Mouse (Mus musculus): ENCODE results near the gene Rnps1. TPM values are rescaled to one million over a fixed set of nuclear protein-coding genes. Genes with fewer than 3 reads are reported as not detected.
A peak's percentile ranks its signal among the peaks of the same experiment; 100 is the strongest.

Gene Rnps1
- polyA plus RNA-seq, 1 experiment from 2014 or later = 215 TPM

GRCm38 (mm10) chr17:24473612-24474275 lies 59.4 kb downstream of the Rnps1 start, which contains the start of gene Bricd5:
Bricd5 (plus strand) TSS chr17:24473884.
- Histone ChIP-seq H3K4me2 (ENCODE audit: low read depth, low read length) (peak within 1 kb of the TSS; percentile 89), H3K36me3 (ENCODE audit: control insufficient read depth, insufficient read depth) (peaks cover 28% of the 10 kb centered on the region), H3K27me3 (ENCODE audit: control insufficient read depth, insufficient read depth, low read length) (no peaks in the 10 kb centered on the region), H3K4me1 (ENCODE audit: control insufficient read depth, insufficient read depth, low read length) (peaks cover 22% of the 10 kb centered on the region), H3K4me3 (ENCODE audit: low read length) (no peak within 1 kb of the TSS; the same call in 1 of the 2 replicates), H3K27ac (ENCODE audit: low read length) (no peak within 1 kb of the TSS), H3K9me3 (replicated peaks; ENCODE audit: control insufficient read depth, low read length) (no peaks in the 10 kb centered on the region), H3K9ac (ENCODE audit: low read length) (no peak within 1 kb of the TSS)
- 62% methylated on average over 6 of the region's 6 CpGs for WGBS
- ATAC-seq (replicated peaks; ENCODE audit: extremely low read depth, insufficient read depth, low FRiP score) = no peak

DNA sequence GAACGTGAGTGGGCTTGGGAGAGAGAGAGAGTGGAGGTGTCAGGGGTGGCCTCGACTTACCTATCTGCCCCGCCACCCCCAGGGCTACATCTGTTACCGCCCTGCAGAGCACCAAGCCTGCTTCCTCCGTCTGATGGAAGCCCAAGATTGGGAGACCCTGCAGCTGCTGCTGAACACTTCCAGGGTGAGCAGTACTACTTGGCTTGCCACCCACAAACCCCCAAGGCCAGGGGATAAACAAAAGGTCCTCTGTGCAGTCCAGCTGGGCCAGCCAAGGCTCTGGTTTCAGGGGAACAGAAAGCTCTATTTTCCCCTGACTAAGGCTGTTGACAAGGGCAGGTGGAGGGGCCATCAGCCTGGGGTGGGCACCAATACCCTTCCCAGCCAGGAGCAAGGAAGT lies 60.2 kb downstream of the Rnps1 start:
- no peak overlapping the region for H3K27ac ChIP-seq (ENCODE audit: low read length)
- H3K4me3 ChIP-seq (ENCODE audit: low read length) = no peak overlapping the region
- WGBS = 80% methylated on average over 5 of the region's 5 CpGs
- H3K9me3 ChIP-seq (replicated peaks; ENCODE audit: control insufficient read depth, low read length) = no peaks in the 10 kb centered on the region
- H3K4me1 ChIP-seq (ENCODE audit: control insufficient read depth, insufficient read depth, low read length) = peaks cover 22% of the 10 kb centered on the region
- H3K9ac ChIP-seq (ENCODE audit: low read length) = no peak overlapping the region
- ATAC-seq (replicated peaks; ENCODE audit: extremely low read depth, insufficient read depth, low FRiP score) = no peak
- H3K27me3 ChIP-seq (ENCODE audit: control insufficient read depth, insufficient read depth, low read length) = no peaks in the 10 kb centered on the region
- H3K36me3 ChIP-seq (ENCODE audit: control insufficient read depth, insufficient read depth) = peaks cover 28% of the 10 kb centered on the region
- H3K4me2 ChIP-seq (ENCODE audit: low read depth, low read length) = no peak overlapping the region

Other genes with a start within 250 kb of the Rnps1 start
- 522 and 538 TPM in 2 replicates for gene Atp6v0c, start 244.9 kb upstream of the Rnps1 start, polyA plus RNA-seq (2015; fragmentation: Nextera tagmentation; extraction: Ambion mirVana)
- 3.7 and 4.3 TPM in 2 replicates for gene Tbc1d24, start 209.0 kb upstream of the Rnps1 start, polyA plus RNA-seq (2015; fragmentation: Nextera tagmentation; extraction: Ambion mirVana)
- 1.3 and 1.6 TPM in 2 replicates for gene Ntn3, start 205.0 kb upstream of the Rnps1 start, polyA plus RNA-seq (2015; fragmentation: Nextera tagmentation; extraction: Ambion mirVana)
- 4.2 and 5.7 TPM in 2 replicates for gene Tedc2, start 193.7 kb upstream of the Rnps1 start, polyA plus RNA-seq (2015; fragmentation: Nextera tagmentation; extraction: Ambion mirVana)
- 37.0 and 43.2 TPM in 2 replicates for gene Ccnf, start 163.1 kb upstream of the Rnps1 start, polyA plus RNA-seq (2015; fragmentation: Nextera tagmentation; extraction: Ambion mirVana)
- not detected in 2 replicates for gene Abca17, start 63.5 kb upstream of the Rnps1 start, polyA plus RNA-seq (2015; fragmentation: Nextera tagmentation; extraction: Ambion mirVana)
- 6.8 and 9.8 TPM in 2 replicates for gene Abca3, start 62.6 kb upstream of the Rnps1 start, polyA plus RNA-seq (2015; fragmentation: Nextera tagmentation; extraction: Ambion mirVana)
- gene Eci1, start 12.1 kb downstream of the Rnps1 start, polyA plus RNA-seq (2015; fragmentation: Nextera tagmentation; extraction: Ambion mirVana) = 333 and 371 TPM in 2 replicates
- gene Dnase1l2, start 28.5 kb downstream of the Rnps1 start, polyA plus RNA-seq (2015; fragmentation: Nextera tagmentation; extraction: Ambion mirVana) = 1.5 and 2.1 TPM in 2 replicates
- gene E4f1, start 55.7 kb downstream of the Rnps1 start, polyA plus RNA-seq (2015; fragmentation: Nextera tagmentation; extraction: Ambion mirVana) = 27.7 and 28.8 TPM in 2 replicates
- gene Pgp, start 55.8 kb downstream of the Rnps1 start, polyA plus RNA-seq (2015; fragmentation: Nextera tagmentation; extraction: Ambion mirVana) = 71.1 and 76.0 TPM in 2 replicates
- gene Bricd5, start 59.3 kb downstream of the Rnps1 start, polyA plus RNA-seq (2015; fragmentation: Nextera tagmentation; extraction: Ambion mirVana) = 0.21 and 0.25 TPM in 2 replicates
- gene Mlst8, start 64.5 kb downstream of the Rnps1 start, polyA plus RNA-seq (2015; fragmentation: Nextera tagmentation; extraction: Ambion mirVana) = 18.7 and 19.5 TPM in 2 replicates
- gene Caskin1, start 74.0 kb downstream of the Rnps1 start, polyA plus RNA-seq (2015; fragmentation: Nextera tagmentation; extraction: Ambion mirVana) = 0.24 and 0.52 TPM in 2 replicates
- 77.6 and 80.7 TPM in 2 replicates for gene Traf7, start 113.4 kb downstream of the Rnps1 start, polyA plus RNA-seq (2015; fragmentation: Nextera tagmentation; extraction: Ambion mirVana)
- 0.87 and 0.92 TPM in 2 replicates for gene Rab26, start 119.6 kb downstream of the Rnps1 start, polyA plus RNA-seq (2015; fragmentation: Nextera tagmentation; extraction: Ambion mirVana)
- gene Pkd1, start 135.3 kb downstream of the Rnps1 start, polyA plus RNA-seq (2015; fragmentation: Nextera tagmentation; extraction: Ambion mirVana) = 17.6 and 18.4 TPM in 2 replicates
- 48.1 and 53.3 TPM in 2 replicates for gene Tsc2, start 218.1 kb downstream of the Rnps1 start, polyA plus RNA-seq (2015; fragmentation: Nextera tagmentation; extraction: Ambion mirVana)
- 11.2 and 12.7 TPM in 2 replicates for gene Nthl1, start 218.1 kb downstream of the Rnps1 start, polyA plus RNA-seq (2015; fragmentation: Nextera tagmentation; extraction: Ambion mirVana)
- gene Slc9a3r2, start 235.8 kb downstream of the Rnps1 start, polyA plus RNA-seq (2015; fragmentation: Nextera tagmentation; extraction: Ambion mirVana) = 50.8 and 63.9 TPM in 2 replicates
- gene Npw, start 243.9 kb downstream of the Rnps1 start, polyA plus RNA-seq (2015; fragmentation: Nextera tagmentation; extraction: Ambion mirVana) = 0.62 TPM in 1 of 2 replicates, not detected in the other